Mouse (Mus musculus): ENCODE data around the gene Cdc37. TPM values are rescaled to one million over a fixed set of nuclear protein-coding genes. Genes with fewer than 3 reads are reported as not detected.
A peak's percentile ranks its signal among the peaks of the same experiment; 100 is the strongest.

The Cdc37 gene
- total RNA-seq, 4 experiments from 2014 or later, result 162 to 190 (median 174) TPM

- no peak for DNase-seq
These were observed 52.0 kb downstream of the Cdc37 start for GRCm38 (mm10) chr9:21097793-21098192.

DNA sequence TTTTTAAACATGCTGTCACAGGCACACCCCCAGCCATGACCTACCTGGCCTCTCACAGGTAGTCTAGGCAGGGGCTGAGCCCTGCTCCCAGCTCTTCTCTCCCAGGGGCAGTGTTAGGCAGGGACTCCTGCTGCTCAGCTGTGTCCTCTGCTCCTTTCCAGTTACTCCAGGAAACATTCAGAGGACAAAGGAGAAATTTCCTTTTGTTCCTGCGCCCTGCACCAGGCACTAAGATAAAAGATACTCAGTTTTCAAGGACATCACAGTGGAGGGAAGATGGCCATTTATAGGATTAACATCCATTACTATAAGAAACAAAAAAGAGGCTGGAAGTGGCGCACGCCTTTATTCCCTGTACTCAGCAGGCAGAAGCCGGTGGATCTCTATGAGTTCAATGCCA, 53.8 kb downstream of the Cdc37 start:
- DNase-seq, result no peak

DNA sequence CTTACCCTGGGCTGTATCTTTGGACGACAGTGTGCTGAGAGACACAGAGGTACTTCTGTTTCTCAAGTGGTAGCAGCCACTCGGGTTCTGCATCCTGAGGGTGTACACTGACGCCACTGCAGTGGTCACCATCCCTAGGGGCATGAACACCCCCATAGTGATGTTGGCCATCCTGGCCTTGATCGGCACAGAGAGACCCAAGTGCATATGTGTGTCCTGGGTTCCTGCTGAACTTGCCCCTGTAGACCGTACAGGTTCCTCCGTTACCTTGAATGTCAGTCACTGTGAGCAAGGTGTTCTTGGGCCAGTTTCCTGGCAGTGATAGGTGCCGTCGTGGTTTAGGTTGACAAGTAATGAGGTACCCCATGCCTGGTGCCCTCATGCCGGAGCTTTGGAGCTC, 56.4 kb downstream of the Cdc37 start:
- no peak for DNase-seq

DNA sequence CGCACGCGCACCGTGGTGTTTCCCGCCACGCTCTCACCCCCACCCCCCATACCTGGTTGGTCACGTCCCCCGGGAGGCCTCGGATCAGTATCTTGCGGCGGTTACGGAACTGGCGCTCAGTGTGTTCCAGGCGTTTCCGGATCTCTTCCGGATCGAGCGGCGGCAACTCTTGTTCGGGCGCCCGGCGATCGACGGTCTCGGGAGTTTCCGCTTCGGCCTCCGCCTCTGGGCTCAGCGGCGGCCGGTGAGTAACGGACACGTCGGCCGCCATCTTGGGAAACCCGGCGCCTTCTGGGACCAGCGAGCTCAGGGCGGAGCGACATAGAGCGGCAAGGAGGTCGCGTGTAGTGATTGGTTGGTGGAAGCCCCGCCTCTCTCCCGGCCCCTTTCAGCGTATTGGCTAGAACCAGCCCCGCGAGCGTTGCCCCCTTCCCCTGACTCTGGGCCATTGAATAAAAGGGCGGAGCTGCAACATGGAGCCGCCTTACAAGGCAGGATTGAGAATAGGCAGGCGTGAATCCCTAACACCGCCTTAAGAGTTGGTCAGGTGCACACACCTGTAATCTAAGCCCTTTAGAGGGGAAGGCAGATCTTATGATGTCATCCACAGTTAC, 58.0 kb downstream of the Cdc37 start, which contains the start of the genes Gm38431 and Raver1:
TSS of gene Gm38431 (minus strand) at position 291 of the 614 bp plus-strand sequence.
TSS of gene Raver1 (minus strand) at position 302 of the 614 bp plus-strand sequence.
- peak; percentile 98 for DNase-seq

DNA sequence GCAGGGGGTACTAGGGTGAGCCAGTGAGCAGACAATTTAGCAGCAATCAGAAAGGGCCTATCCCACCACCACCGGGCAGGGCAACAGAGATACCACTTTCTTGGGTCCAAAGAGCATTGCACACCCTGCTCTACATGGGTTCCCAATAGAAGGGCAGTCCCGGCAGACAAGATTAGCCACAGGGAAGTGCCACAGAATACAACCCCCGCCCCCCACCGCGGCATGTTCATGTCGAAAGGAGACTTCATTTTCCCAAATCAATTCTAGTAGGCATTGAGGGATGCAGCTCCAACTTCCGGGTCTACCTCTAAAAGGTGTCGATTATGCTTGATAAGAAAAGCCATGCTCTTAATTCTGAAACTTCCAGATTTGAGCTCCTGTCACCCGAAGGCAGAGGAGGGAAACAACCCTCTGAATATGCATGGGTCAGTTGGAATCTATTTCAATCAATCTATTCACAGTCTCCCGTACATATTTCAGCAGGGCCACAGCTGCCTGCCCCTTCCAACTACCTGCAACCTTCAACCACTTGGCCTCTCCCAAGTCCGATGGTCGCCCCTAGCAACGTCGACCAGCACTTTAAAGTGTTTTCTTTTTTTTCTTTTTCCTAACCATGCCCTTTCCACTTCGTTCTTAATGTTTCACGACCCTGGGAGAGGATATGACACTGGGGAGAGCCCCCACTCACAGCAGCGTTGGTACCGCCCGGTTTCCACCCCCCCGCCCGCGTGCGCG, 58.6 kb downstream of the Cdc37 start:
- no peak for DNase-seq

- no peak for DNase-seq
These were observed 59.2 kb downstream of the Cdc37 start for GRCm38 (mm10) chr9:21090537-21090936.

DNA sequence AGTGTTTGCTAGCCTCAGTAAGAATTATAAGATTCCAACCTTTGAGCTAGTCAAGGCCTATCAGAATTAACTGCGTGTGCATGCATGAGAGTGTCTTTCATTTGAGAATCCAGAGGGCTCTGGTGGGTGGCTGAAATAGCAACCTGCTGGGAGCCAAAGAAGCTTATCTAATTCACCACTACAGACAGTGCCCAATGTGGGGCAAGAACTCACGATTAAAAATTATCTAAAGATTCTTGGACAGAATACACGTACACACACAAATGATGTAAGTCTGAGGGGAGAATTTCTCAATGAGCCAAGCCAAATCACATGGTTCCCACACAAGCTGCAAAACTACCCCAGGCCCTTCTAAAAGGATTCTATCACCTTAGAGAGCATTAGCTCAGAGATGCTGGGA, 66.5 kb downstream of the Cdc37 start:
- no peak for DNase-seq

Other genes with a start within 250 kb of the Cdc37 start
- 10 to 100 TPM; 39.6 to 63.8 (median 47.8) TPM for gene Dnmt1, start 190.1 kb downstream of the Cdc37 start, total RNA-seq (2022)
- 10 to 100 TPM; 18.8 to 36.9 (median 26.6) TPM for gene S1pr2, start 173.2 kb downstream of the Cdc37 start, total RNA-seq (2022)
- 100 to 1,000 TPM; 124 to 131 (median 129) TPM for gene Mrpl4, start 147.2 kb downstream of the Cdc37 start, total RNA-seq (2022)
- 10 to 100 TPM; 14.9 to 33.1 (median 22.2) TPM for gene Icam1, start 134.0 kb downstream of the Cdc37 start, total RNA-seq (2022)
- 1 to 10 TPM; 1.6 to 7.8 (median 5.4) TPM for gene Icam4, start 120.6 kb downstream of the Cdc37 start, total RNA-seq (2022)
- under 1 TPM; 0.23 to 0.94 (median 0.50) TPM for gene Icam5, start 117.9 kb downstream of the Cdc37 start, total RNA-seq (2022)
- gene Zglp1, start 82.9 kb downstream of the Cdc37 start, total RNA-seq (2022), result under 1 TPM in 1 of 4 experiments, not detected in 3; 0.70 TPM
- gene Gm49373, start 76.9 kb downstream of the Cdc37 start, total RNA-seq (2022), result under 1 TPM; 0.24 to 0.68 (median 0.42) TPM
- 10 to 100 TPM; 40.3 to 55.0 (median 45.6) TPM for gene Fdx1l, start 76.4 kb downstream of the Cdc37 start, total RNA-seq (2022)
- 1 to 10 TPM in 3 of 4 experiments, under 1 TPM in 1; 0.49 to 3.2 (median 2.3) TPM for gene Gm38431, start 58.0 kb downstream of the Cdc37 start, total RNA-seq (2022)
- 10 to 100 TPM; 43.9 to 78.6 (median 56.6) TPM for gene Raver1, start 58.0 kb downstream of the Cdc37 start, total RNA-seq (2022)
- 10 to 100 TPM; 15.3 to 30.3 (median 23.0) TPM for gene Tyk2, start 18.7 kb downstream of the Cdc37 start, total RNA-seq (2022)
- 10 to 100 TPM in 2 of 4 experiments, 1 to 10 TPM in 2; 5.7 to 13.4 (median 9.8) TPM for gene Pde4a, start 15.7 kb upstream of the Cdc37 start, total RNA-seq (2022)
- gene Keap1, start 89.4 kb upstream of the Cdc37 start, total RNA-seq (2022), result 10 to 100 TPM; 50.7 to 62.6 (median 57.4) TPM
- under 1 TPM; 0.27 to 0.75 (median 0.46) TPM for gene S1pr5, start 98.5 kb upstream of the Cdc37 start, total RNA-seq (2022)
- 10 to 100 TPM; 38.7 to 47.3 (median 40.8) TPM for gene Atg4d, start 115.3 kb upstream of the Cdc37 start, total RNA-seq (2022)
- 10 to 100 TPM; 33.0 to 52.0 (median 41.8) TPM for gene Kri1, start 138.0 kb upstream of the Cdc37 start, total RNA-seq (2022)
- gene Cdkn2d, start 141.4 kb upstream of the Cdc37 start, total RNA-seq (2022), result 10 to 100 TPM; 11.9 to 24.1 (median 18.5) TPM
- gene Ap1m2, start 162.4 kb upstream of the Cdc37 start, total RNA-seq (2022), result under 1 TPM in 1 of 4 experiments, not detected in 3; 0.23 TPM
- gene Slc44a2, start 170.7 kb upstream of the Cdc37 start, total RNA-seq (2022), result 100 to 1,000 TPM in 1 of 4 experiments, 10 to 100 TPM in 3; 39.0 to 103 (median 67.3) TPM
- gene Ilf3, start 217.9 kb upstream of the Cdc37 start, total RNA-seq (2022), result 10 to 100 TPM; 47.3 to 86.4 (median 66.0) TPM

All from adrenal gland, adult 8-10 months (tissue).